Mouse (Mus musculus): Measurements from ENCODE around the gene Trnt1. TPM values are rescaled to one million over a fixed set of nuclear protein-coding genes. Genes with fewer than 3 reads are reported as not detected.

Trnt1 gene
- polyA plus RNA-seq (2014; fragmentation: Illumina TruSeq; extraction: RNeasy Lipid Tissue Mini Kit (QIAGEN cat#74804); ENCODE audit: low read depth, low replicate concordance): 27.0 TPM

DNA sequence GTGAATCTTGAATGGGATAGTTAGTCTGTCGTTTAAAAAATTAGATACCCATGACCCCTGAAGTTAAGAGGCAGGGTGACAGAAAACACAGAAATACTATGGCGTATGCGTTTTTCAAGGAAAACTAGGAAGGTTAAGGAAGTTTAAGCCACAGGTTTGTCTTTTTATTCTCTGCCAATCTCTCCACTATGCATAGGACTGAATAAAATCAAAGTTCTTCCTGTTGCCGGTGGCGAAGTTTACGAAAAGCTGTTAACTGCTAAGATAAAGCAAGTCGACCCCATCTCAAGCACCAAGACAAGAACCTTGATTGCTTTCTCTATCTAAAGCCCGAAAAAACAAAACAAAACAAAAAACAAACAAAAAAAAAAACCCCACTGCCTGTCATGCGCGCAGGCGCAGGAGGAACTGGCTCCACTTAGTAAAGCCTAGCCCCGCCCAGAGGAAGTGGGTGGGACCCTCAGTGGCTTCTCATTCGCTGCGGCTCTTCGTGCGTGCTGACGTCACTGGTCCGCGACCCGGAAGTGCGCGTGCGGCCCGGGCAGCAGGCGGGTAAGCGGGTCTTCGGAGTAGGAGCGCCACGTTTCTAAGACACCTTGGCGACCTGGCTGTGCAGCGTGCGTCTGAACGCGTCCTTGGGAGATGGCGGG lies at the start of gene Trnt1:
TSS of gene Trnt1 (plus strand) at position 481 of the 650 bp plus-strand sequence.

DNA sequence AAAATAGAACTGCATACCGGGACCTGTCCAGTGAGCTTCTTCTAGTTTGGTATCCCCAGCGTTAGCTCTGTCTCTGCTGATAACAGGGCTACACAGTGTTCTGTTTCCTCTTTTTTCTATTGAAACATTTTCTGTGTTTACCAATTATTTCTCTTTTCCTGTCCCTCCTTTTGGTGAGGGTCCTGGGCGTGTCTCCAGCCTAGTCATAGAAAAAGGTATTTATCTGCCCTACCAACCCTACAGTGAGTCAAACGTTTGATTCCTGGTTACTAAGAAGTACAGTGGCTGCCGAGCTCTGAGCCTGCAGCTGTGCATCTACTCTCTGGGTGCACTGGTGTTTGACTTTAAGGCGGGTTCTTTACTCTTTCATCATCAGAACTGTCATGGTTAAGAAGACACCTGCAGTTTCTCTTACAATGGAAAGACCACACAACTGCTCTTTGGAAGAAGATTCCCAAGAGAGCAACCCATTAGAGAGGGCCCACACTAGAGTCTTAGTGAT lies 20.0 kb upstream of the Trnt1 start, which contains the start of gene Il5ra:
TSS of gene Il5ra (minus strand) at position 151 of the 502 bp plus-strand sequence.

DNA sequence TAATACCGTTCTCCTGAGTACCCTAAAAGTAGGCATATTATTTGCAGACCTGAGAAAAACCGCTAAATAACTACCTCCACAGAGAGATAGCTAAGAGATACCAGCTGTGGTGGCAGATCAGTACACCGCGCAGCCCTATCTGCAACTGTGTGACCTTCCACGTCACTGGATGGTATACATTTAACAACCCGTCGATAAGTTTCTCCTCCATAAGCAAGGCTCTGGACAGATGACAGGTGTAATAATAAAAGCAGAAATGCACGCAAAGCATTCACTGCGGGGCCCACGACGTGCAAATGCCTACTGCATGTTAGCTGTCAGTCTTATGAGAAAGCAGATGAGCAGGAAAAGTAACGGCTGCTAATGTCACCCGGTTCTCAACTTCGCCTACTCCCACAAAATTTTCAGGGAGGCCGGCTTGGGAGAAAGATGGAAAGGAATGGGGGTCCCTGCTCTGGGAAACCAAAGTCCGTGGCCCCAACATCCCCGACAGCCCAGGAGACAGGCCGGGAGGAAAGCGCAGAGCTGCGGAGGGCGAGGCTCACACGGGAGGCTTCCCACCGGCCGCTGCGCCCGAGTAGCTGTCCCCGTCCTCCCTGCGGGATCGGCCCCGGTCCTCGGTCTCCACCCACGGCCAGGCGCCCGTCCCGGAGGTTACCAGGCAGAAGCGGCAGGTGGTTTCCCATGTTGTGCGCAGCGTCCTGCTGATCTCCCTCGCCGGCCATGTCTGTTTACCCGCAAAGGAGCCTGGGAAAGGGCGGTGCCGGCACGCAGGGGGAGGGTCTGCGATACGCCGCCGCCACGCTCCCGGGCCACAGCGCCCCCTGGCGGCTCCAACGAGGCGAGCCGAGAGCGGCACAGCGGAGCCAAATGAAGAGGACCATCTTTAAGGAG lies 30.7 kb downstream of the Trnt1 start, which contains the start of gene Crbn:
TSS of gene Crbn (minus strand) at position 745 of the 894 bp plus-strand sequence.

Other genes with a start within 250 kb of the Trnt1 start
- not detected for gene Il5ra, start 20.1 kb upstream of the Trnt1 start, polyA plus RNA-seq (2014; fragmentation: Illumina TruSeq; extraction: RNeasy Lipid Tissue Mini Kit (QIAGEN cat#74804); ENCODE audit: low read depth, low replicate concordance)
- 43.2 TPM for gene Crbn, start 31.0 kb downstream of the Trnt1 start, polyA plus RNA-seq (2014; fragmentation: Illumina TruSeq; extraction: RNeasy Lipid Tissue Mini Kit (QIAGEN cat#74804); ENCODE audit: low read depth, low replicate concordance)